Mouse (Mus musculus) midbrain, embryonic 15.5 days (tissue): ENCODE results near the gene Olfr553. TPM values are rescaled to one million over a fixed set of nuclear protein-coding genes. Genes with fewer than 3 reads are reported as not detected.

Experiments
- ATAC-seq: fragments of 200-750 bp; cut with Nextera tagmentation; replicated peaks from 2 replicates; pipeline ENCODE4 v1.8.0; 2017; ENCODE audit warnings: moderate TSS enrichment
- H3K27ac ChIP-seq: fragments of 300-500 bp; sonication (generic); 2 replicates; pipeline ENCODE4 v1.5.1; 2015; ENCODE audit warnings: mild to moderate bottlenecking, inconsistent platforms
- H3K27me3 ChIP-seq: fragments of 300-500 bp; sonication (generic); replicated peaks from 2 replicates; pipeline ENCODE4 v1.6.1; 2015; ENCODE audit warnings: inconsistent platforms
- H3K36me3 ChIP-seq: fragments of 300-500 bp; sonication (generic); replicated peaks from 2 replicates; pipeline ENCODE4 v1.6.1; 2015; ENCODE audit warnings: inconsistent platforms
- H3K4me1 ChIP-seq: fragments of 300-500 bp; sonication (generic); 2 replicates; pipeline ENCODE4 v1.6.1; 2015; ENCODE audit warnings: inconsistent platforms
- H3K4me2 ChIP-seq: fragments of 300-500 bp; sonication (generic); 2 replicates; pipeline ENCODE4 v1.6.1; 2015; ENCODE audit warnings: inconsistent platforms, mild to moderate bottlenecking, moderate library complexity
- H3K4me3 ChIP-seq: fragments of 300-500 bp; sonication (generic); 2 replicates; pipeline ENCODE4 v1.5.1; 2015; ENCODE audit warnings: mild to moderate bottlenecking, inconsistent platforms
- H3K9ac ChIP-seq: fragments of 300-500 bp; sonication (generic); 2 replicates; pipeline ENCODE4 v1.6.1; 2015; ENCODE audit warnings: mild to moderate bottlenecking, inconsistent platforms
- H3K9me3 ChIP-seq: fragments of 300-500 bp; sonication (generic); 2 replicates; pipeline ENCODE4 v1.6.1; 2016; ENCODE audit warnings: inconsistent platforms
- WGBS: fragments of 180-500 bp; shearing (Covaris S2); methylation state at CpG from one replicate; pipeline ENCODE4 v1.1.7; 2015; ENCODE audit warnings: mixed read lengths; 5-methylcytosine and 5-hydroxymethylcytosine counted together
- polyA plus RNA-seq: library from polyadenylated mRNA; unstranded; fragments of >200 nt; fragmentation: Nextera tagmentation; extraction: Ambion mirVana; gene quantifications from 2 replicates; pipeline ENCODE4 v1.2.1, GENCODE M21; 2015

The Olfr553 gene
- polyA plus RNA-seq, 1 experiment from 2014 or later: not detected

GRCm38 (mm10) chr7:102573174-102573830 lies 44.7 kb downstream of the Olfr553 start:
- 29% methylated on average over 3 of the region's 3 CpGs for WGBS
- H3K9ac ChIP-seq: no peak overlapping the region
- H3K36me3 ChIP-seq: no peaks in the 10 kb centered on the region
- no peak overlapping the region for H3K4me2 ChIP-seq
- H3K4me1 ChIP-seq: peaks cover 5% of the 10 kb centered on the region; the same call in 1 of the 2 replicates
- peak; percentile 72 for ATAC-seq
- H3K9me3 ChIP-seq: no peaks in the 10 kb centered on the region
- no peaks in the 10 kb centered on the region for H3K27me3 ChIP-seq
- no peak overlapping the region for H3K4me3 ChIP-seq
- H3K27ac ChIP-seq: no peak overlapping the region

GRCm38 (mm10) chr7:102571142-102571541 lies 46.9 kb downstream of the Olfr553 start, which contains the start of gene Olfr550:
Gene Olfr550, plus strand, starts transcription at chr7:102571442.
- no peaks in the 10 kb centered on the region for H3K9me3 ChIP-seq
- H3K36me3 ChIP-seq: no peaks in the 10 kb centered on the region
- H3K27ac ChIP-seq: no peak within 1 kb of the TSS
- 95% methylated on average over 8 of the region's 8 CpGs for WGBS
- H3K27me3 ChIP-seq: no peaks in the 10 kb centered on the region
- no peak within 1 kb of the TSS for H3K4me3 ChIP-seq
- ATAC-seq: no peak
- H3K4me1 ChIP-seq: peaks cover 5% of the 10 kb centered on the region; the same call in 1 of the 2 replicates
- no peak within 1 kb of the TSS for H3K4me2 ChIP-seq
- H3K9ac ChIP-seq: no peak within 1 kb of the TSS

- WGBS: 94% methylated on average over 4 of the region's 4 CpGs
Observed at GRCm38 (mm10) chr7:102566219-102566618, 51.8 kb downstream of the Olfr553 start.

GRCm38 (mm10) chr7:102564999-102565997 lies 52.7 kb downstream of the Olfr553 start, which contains the start of gene Trim21:
Gene Trim21, minus strand, starts transcription at chr7:102565486.
- Histone ChIP-seq H3K4me1 (no peaks in the 10 kb centered on the region), H3K27me3 (no peaks in the 10 kb centered on the region), H3K4me3 (peak within 1 kb of the TSS; percentile 20), H3K36me3 (no peaks in the 10 kb centered on the region), H3K9ac (no peak within 1 kb of the TSS), H3K4me2 (peak within 1 kb of the TSS; percentile 19), H3K9me3 (no peaks in the 10 kb centered on the region), H3K27ac (no peak within 1 kb of the TSS)
- WGBS: 27% methylated on average over 10 of the region's 10 CpGs
- 0 out of 2 replicates have a peak, but pooled peaks have one; percentile 56 for ATAC-seq

More at GRCm38 (mm10) chr7:102566219-102566618, 51.8 kb downstream of the Olfr553 start:
- H3K4me2 ChIP-seq: no peak overlapping the region
- H3K36me3 ChIP-seq: no peaks in the 10 kb centered on the region
- no peak overlapping the region for H3K4me3 ChIP-seq
- no peaks in the 10 kb centered on the region for H3K27me3 ChIP-seq
- no peak overlapping the region for H3K9ac ChIP-seq
- H3K27ac ChIP-seq: no peak overlapping the region
- no peaks in the 10 kb centered on the region for H3K4me1 ChIP-seq
- ATAC-seq: no peak
- no peaks in the 10 kb centered on the region for H3K9me3 ChIP-seq

Other genes starting within 250 kb of the Olfr553 start
- gene Rrm1, start 176.5 kb downstream of the Olfr553 start, polyA plus RNA-seq: 44.7 and 48.9 TPM in 2 replicates
- 0.60 and 0.93 TPM in 2 replicates for gene Olfr543, start 136.5 kb downstream of the Olfr553 start, polyA plus RNA-seq
- gene Olfr544, start 129.9 kb downstream of the Olfr553 start, polyA plus RNA-seq: 0.09 and 0.11 TPM in 2 replicates
- gene Olfr545, start 118.6 kb downstream of the Olfr553 start, polyA plus RNA-seq: 0.30 and 0.38 TPM in 2 replicates
- not detected in 2 replicates for gene Olfr547, start 83.5 kb downstream of the Olfr553 start, polyA plus RNA-seq
- not detected in 2 replicates for gene Olfr548-ps1, start 77.3 kb downstream of the Olfr553 start, polyA plus RNA-seq
- gene Olfr549, start 68.3 kb downstream of the Olfr553 start, polyA plus RNA-seq: not detected in 2 replicates
- gene Trim21, start 52.7 kb downstream of the Olfr553 start, polyA plus RNA-seq: 0.28 TPM in 1 of 2 replicates, not detected in the other
- not detected in 2 replicates for gene Olfr550, start 46.8 kb downstream of the Olfr553 start, polyA plus RNA-seq
- not detected in 2 replicates for gene Olfr551, start 26.3 kb downstream of the Olfr553 start, polyA plus RNA-seq
- gene Olfr552, start 20.4 kb downstream of the Olfr553 start, polyA plus RNA-seq: not detected in 2 replicates
- not detected in 2 replicates for gene Olfr554, start 20.2 kb upstream of the Olfr553 start, polyA plus RNA-seq
- not detected in 2 replicates for gene Olfr555, start 40.6 kb upstream of the Olfr553 start, polyA plus RNA-seq
- gene Olfr556, start 46.7 kb upstream of the Olfr553 start, polyA plus RNA-seq: not detected in 2 replicates
- gene Trim68, start 69.1 kb upstream of the Olfr553 start, polyA plus RNA-seq: 6.2 and 8.5 TPM in 2 replicates
- gene Olfr557, start 77.7 kb upstream of the Olfr553 start, polyA plus RNA-seq: not detected in 2 replicates
- gene Olfr558, start 84.0 kb upstream of the Olfr553 start, polyA plus RNA-seq: 0.05 TPM in 1 of 2 replicates, not detected in the other
- not detected in 2 replicates for gene Olfr33, start 100.9 kb upstream of the Olfr553 start, polyA plus RNA-seq
- not detected in 2 replicates for gene Olfr559, start 109.3 kb upstream of the Olfr553 start, polyA plus RNA-seq
- not detected in 2 replicates for gene Olfr560, start 141.1 kb upstream of the Olfr553 start, polyA plus RNA-seq
- 0.09 TPM in 1 of 2 replicates, not detected in the other for gene Olfr78, start 141.3 kb upstream of the Olfr553 start, polyA plus RNA-seq
- gene Olfr561, start 153.0 kb upstream of the Olfr553 start, polyA plus RNA-seq: not detected in 2 replicates
- gene Olfr564, start 185.3 kb upstream of the Olfr553 start, polyA plus RNA-seq: not detected in 2 replicates
- gene Olfr566, start 240.5 kb upstream of the Olfr553 start, polyA plus RNA-seq: not detected in 2 replicates